Mouse (Mus musculus) erythroblast, embryonic 14.5 days (primary cell): ENCODE measurements around the gene Pitpnm1.

ENCODE experiments used
- GATA1 ChIP-seq: IDR thresholded peaks from 2 replicates; pipeline ENCODE4 v1.6.1; 2012; ENCODE audit warnings: low read length, inconsistent platforms, mixed read lengths
- TAL1 ChIP-seq: IDR thresholded peaks from 3 replicates; pipeline ENCODE4 v1.6.1; 2012; ENCODE audit warnings: low read length, inconsistent platforms, mixed read lengths

DNA sequence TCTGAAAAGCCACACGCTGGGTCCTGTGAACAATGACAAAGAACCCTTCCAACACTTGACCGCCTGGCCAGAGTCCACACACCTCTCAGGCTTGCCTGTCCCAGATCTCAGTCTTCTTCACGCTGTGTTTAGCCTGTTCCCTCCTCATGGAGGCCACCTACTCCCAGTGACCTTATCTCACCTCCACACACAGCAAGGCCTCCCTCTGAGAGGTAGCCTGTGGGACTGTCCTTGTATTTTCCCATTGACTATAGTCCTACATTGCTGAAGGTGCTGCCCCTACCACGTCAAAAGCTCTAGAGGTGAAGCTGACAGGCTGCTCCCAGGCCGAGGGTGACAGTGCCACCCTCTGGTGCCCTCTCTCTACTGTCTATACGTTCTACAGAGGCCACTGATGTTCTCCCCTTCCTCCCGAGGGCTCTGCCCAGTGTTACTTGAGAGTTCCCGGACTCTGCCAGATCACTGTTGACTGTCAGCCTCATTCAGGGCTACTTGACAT is 19.2 kb upstream of the Pitpnm1 start:
- TF ChIP-seq GATA1 (peak; percentile 41; the same call in 1 of the 2 replicates), TAL1 (peak; percentile 38; the same call in 2 of the 3 replicates)
